Mouse (Mus musculus) lung, postnatal 36 days (tissue): ENCODE data around the gene Rgs13.

ENCODE experiments used
- DNase-seq: peaks from one replicate; pipeline ENCODE4 v3.0.0; 2022; ENCODE audit warnings: mixed read lengths

Gene Rgs13

GRCm38 (mm10) chr1:144177166-144177565 is at the start of gene Rgs13:
Gene Rgs13 (minus strand): TSS chr1:144177372.
- no peak for DNase-seq

GRCm38 (mm10) chr1:144215230-144215629 is 38.1 kb upstream of the Rgs13 start:
- no peak for DNase-seq

GRCm38 (mm10) chr1:144210912-144211311 is 33.7 kb upstream of the Rgs13 start:
- no peak for DNase-seq

DNA sequence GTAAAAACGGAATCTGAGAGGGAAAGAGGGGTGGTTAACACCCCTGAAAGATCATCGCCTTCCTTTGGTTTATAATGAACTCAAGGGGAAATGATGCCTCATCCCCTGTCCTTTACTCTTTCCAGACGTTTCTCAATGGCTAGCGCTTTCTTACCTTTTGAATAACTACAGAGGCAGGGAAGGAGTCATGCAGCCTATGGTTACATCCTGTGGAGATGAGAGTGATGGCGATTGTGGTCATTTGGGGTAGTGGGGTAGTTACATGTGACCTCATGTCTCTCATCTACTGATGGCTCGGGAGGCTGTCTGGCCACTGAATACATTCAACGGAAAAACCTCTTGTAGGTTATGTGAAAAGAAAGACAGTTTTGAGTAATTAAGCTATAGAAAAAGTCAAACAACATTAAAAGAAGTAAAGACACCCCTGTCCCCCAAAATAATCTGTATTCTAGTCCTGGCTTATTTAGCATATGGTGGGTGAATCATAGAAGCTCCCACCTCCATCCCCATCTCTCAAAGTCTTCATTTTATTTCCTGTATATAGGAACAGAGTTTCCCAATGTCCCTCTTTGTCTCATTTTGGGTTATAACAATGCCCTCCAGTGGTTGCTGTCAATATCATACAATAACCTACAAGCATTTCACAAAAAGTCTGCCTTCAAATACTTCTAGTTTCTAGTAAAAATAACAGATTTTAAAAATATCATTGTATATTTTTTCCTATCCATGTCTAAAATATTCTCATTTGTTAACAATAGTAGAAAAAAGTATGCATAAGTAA is 29.3 kb upstream of the Rgs13 start:
- no peak for DNase-seq

DNA sequence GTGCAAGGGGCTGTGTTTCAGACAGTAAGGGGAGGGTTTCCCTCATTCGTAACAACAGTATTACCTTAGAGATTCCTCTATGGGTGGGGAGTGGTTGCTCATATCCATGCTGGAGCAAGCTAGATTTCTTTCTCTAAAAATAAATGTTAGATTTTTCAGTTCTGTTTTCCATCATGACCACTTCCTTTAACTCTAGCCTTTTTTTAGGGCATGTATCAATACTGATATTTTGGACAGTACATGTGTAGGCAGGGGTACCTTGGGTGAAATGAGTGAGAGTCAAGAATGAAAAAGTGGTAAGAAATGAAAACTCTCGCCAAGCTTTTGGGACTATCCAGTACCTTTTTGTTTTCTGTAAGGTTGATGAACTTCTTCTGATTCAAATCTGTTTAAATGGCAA is 27.6 kb upstream of the Rgs13 start:
- DNase-seq = no peak

- no peak for DNase-seq
Measured at GRCm38 (mm10) chr1:144202939-144203338, 25.8 kb upstream of the Rgs13 start.

DNA sequence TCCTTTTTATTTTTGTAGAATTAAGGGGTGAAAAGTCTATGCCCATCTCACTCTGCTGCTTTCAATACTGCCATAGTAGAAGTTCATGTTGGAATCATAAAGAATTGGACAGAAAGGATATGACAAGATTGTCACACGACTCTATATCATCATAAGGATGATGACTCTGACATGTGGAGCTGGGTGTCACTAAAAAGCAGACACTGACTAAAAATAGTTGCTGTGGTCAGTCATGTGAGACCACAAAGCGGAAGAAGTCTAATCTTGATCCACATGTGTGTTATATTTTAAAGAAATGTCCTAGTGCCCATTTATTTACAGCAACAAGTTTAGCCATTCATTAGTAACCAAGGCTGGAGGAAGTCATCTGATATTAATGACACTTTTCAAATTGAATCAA is 23.3 kb upstream of the Rgs13 start:
- peak; percentile 51 for DNase-seq

DNA sequence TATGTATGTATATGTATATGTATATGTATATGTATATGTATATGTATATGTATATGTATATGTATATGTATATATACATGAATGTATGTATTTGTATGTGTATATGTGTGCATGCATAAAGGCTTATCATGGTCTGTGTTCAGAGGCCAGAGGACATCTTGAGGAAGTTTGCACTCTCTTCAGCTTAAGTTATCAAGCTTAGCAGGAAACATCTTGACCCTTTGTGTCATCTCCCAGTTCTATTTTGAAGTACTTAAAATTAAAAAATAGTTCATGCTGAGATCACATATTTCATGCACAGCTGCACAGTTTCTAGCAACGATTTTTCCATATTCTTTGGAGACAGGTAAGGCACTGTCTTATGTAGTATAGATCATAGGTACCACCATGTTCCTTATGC is 22.4 kb upstream of the Rgs13 start:
- DNase-seq = no peak

- peak; percentile 65 for DNase-seq
Measured at GRCm38 (mm10) chr1:144197684-144198083, 20.5 kb upstream of the Rgs13 start.

DNA sequence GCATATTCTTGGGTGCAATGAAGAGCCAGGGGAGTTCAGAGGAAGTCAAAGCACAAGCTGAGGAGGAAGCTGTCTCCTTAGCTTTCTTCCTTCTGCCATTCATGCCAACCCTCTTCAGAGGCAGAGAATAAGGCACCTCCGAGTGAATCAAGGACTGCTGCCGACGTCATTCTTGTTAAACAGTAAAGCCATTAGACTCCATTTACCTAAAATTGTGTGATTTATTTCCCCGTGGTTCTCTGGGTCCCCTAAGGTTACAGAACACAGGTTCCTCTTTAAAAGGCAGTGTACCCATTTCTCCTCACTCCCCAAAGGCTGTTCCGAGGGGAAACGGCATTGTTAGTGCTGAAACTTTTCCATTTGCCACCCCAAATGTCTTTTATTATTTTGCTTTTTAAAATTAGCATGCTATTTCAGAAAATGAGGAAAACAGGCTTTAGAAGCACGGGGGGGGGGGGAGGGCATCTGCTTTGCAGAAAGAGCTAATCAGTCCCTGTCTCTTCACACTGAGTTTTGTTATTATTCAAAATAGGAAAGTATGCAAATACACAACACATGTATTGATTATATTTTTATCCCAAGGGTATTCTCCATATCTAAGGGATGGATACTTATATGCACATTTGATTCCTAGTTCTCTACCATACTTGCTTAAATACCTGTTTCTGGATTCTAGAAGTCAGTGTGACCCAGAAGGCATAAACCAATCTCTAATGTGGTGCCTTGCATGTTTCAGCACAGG is 9.7 kb upstream of the Rgs13 start:
- DNase-seq = no peak

GRCm38 (mm10) chr1:144184955-144185715 is 8.0 kb upstream of the Rgs13 start:
- no peak for DNase-seq

GRCm38 (mm10) chr1:144183622-144184021 is 6.5 kb upstream of the Rgs13 start:
- DNase-seq = no peak

DNA sequence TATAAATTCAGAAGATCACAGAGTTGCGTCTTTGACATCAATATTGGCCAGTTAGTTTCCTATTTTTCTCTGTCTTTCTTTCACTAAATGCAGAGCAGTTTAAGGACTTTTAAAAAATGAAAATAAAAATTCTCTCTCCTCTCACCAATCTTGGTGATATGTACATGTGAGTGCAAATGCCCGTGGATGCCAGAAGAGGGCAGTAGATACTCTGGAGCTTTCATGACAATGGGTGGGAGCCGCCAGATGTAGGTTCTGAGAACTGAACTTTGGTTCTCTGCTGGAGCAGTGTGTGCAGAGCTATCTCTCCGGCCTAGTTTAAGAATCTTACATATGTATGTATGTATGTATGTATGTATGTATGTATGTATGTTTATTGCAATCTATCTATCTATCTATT is 2.4 kb upstream of the Rgs13 start:
- no peak for DNase-seq

GRCm38 (mm10) chr1:144178281-144178957 is 1.2 kb upstream of the Rgs13 start:
- DNase-seq = peak; percentile 4

- no peak for DNase-seq
Measured at GRCm38 (mm10) chr1:144177620-144178019, 448 bp upstream of the Rgs13 start.

DNA sequence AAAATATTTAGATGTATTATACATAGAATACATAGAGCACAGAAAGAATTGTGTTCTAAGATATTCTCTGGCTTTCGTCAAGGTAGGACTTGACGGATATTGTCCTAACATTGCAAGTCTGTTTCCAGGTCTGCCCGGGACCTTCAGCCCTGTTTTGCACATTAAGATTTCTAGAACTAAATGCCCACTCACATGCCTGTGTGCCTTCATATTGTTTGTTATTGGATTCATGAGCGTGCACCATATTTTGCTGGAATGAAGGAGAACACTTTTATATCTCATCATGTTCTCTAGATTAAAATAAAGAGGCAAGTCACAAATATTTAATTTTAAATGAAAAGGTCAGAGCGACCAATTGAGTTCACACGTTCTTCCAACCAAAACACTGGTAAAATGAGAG is 2.4 kb downstream of the Rgs13 start:
- DNase-seq = no peak

DNA sequence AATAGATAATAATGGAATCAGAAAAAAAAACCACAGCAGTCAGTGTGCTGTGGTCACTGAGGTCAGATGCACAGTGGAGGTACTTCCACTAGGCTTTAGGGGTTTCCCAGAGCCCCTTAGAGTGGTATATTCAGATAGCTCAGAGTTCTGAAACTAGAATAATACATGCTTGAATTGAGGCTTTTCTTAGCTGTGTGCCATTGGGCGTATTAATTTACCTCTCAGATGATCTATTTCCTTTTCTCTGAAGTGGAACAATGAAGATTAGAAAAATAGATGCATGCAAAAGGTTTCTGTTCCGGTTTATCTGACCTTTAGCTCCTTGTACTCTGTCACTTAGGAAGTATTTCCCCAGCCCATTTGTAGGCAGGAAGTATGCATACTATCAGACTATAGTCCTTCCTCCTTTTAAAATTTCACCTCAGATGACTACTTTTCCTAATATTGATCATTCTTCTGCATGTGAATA is 3.6 kb downstream of the Rgs13 start:
- no peak for DNase-seq

DNA sequence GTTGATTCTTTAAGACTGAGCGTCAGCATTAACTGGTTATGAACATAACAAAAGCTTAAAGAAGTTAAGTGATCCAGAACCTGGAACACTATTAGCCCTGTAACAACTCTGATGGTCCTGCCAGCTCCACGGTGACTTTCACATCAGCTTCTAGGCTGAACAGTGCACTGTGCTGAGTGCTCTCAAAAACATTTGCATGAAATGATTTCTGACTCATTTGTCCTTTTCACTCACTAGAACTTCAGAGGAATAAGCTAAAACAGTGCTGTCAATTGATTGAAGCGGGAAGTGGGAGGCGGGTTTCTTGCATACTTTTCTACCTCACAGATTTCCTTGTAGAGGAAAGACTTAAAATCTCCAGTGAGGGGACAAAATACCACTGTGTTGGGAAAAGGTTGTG is 8.3 kb downstream of the Rgs13 start:
- no peak for DNase-seq

DNA sequence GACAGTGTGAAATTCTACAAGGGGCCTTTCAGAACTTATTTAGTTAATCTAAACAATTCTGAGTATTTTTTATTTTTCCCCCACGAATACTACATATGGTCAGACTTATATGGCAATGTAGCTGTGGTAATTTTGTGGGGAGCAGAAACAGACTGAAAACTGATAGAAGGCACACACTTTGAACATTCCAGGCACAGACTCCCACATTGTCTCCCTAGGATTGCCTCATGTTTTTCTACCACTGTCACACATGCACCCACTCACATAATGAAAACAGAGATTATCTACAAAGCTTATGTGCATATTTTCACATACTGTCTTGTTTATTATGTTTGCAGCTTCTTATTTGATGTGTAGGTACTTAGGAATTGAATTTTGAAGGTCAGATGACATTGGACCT is 9.4 kb downstream of the Rgs13 start:
- no peak for DNase-seq

DNA sequence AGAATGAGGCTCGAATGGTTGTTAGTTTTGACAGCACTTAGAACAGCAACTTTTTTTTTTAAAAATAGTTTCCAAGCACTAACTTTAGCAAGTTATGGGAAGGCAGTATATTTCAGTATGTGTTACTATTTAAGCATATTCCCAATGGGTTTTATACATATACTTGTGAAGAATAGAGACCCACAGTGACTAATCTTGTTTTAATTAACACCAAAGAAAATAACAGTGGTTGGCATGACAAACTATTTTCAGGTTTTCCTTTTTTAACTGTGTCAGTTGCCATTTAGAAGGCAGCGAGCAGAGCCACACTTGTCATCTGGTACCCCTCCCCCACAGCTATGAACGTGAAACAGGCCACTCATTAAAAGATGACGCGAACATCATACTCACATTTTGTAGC is 10.3 kb downstream of the Rgs13 start:
- no peak for DNase-seq

GRCm38 (mm10) chr1:144166275-144166674 is 10.9 kb downstream of the Rgs13 start:
- DNase-seq = no peak

DNA sequence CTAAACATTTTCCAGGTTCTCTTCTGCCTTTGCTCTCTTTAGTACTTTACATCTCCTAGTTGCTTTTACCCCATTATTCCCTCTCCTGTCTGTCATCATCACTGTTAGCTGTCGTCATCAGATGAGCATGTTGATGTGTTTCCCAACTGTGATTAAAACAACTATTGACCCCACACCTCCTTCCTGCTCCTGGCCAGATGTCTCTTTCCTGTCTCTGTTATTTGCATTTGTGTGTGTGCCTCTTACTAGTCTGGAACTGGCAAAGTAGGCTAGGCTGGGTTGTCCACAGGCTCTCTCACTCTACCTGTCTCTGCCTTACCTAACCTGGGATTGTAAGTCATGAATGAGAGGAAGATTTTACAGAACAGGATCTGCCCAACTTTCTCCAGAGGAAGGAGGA is 24.6 kb downstream of the Rgs13 start:
- DNase-seq = no peak

DNA sequence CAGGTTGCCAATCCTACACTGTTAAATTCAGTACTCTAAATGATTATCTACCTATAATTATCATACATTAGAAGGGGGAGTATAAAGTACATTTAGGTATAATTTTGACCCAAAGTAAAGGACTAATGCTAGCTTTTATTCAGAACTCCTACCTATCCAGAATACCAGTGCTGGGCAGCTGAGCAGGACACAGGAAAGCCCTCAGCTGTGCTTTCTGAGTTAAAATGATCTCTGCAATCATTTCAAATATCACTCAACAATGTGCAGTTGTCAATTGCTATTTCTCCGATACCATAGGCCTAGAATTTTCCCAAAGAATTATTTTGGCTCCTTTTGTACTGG is 25.0 kb downstream of the Rgs13 start:
- DNase-seq = no peak
